Mouse (Mus musculus) MEL (cell line): Measurements from ENCODE around the gene Camta1. TPM values are rescaled to one million over a fixed set of nuclear protein-coding genes. Genes with fewer than 3 reads are reported as not detected.

ENCODE experiments used
- DNase-seq: peaks from one replicate; pipeline ENCODE4 v3.0.0; 2011; ENCODE audit warnings: low read depth, low spot score
- H3K27ac ChIP-seq: 2 replicates; pipeline ENCODE4 v1.5.1; 2012; ENCODE audit warnings: low read depth, mild to moderate bottlenecking, control low read depth, low read length, moderate library complexity; ENCODE audit not compliant: control insufficient read depth
- H3K27me3 ChIP-seq, 2 experiments: fragments of 150-350 bp in 1 of 2; sonication (generic) in 1 of 2; 2 replicates each; pipeline ENCODE4 v1.6.1; 2012; ENCODE audit warnings: low read length in 2 of 2, mild to moderate bottlenecking in 2 of 2, improper control_type of control experiment in 1 of 2, moderate library complexity in 1 of 2; ENCODE audit not compliant: insufficient read depth in 2 of 2, control insufficient read depth in 1 of 2
- H3K36me3 ChIP-seq, 2 experiments: 2 replicates each; pipeline ENCODE4 v1.6.1; 2012 to 2014; ENCODE audit warnings: low read length in 2 of 2, improper control_type of control experiment in 1 of 2, inconsistent platforms in 1 of 2, mild to moderate bottlenecking in 1 of 2; ENCODE audit not compliant: insufficient read depth in 2 of 2, control insufficient read depth in 1 of 2
- H3K4me1 ChIP-seq, 2 experiments: fragments of 150-350 bp in 1 of 2; sonication (generic) in 1 of 2; 2 replicates each; pipeline ENCODE4 v1.6.1; 2012; ENCODE audit warnings: low read length in 2 of 2, improper control_type of control experiment in 1 of 2, mild to moderate bottlenecking in 1 of 2; ENCODE audit not compliant: insufficient read depth in 2 of 2, control insufficient read depth in 1 of 2
- H3K4me3 ChIP-seq, 2 experiments: fragments of 150-350 bp in 1 of 2; sonication (generic) in 1 of 2; 2 replicates each; pipeline ENCODE4 v1.5.1; 2012; ENCODE audit warnings: low read depth in 2 of 2, low read length in 2 of 2, mild to moderate bottlenecking in 2 of 2, moderate library complexity in 2 of 2, control low read depth in 1 of 2, improper control_type of control experiment in 1 of 2; ENCODE audit not compliant: control insufficient read depth in 1 of 2, insufficient read depth in 1 of 2
- H3K79me2 ChIP-seq: 2 replicates; pipeline ENCODE4 v1.6.1; 2012; ENCODE audit warnings: mild to moderate bottlenecking, low read length, moderate library complexity; ENCODE audit not compliant: control insufficient read depth, poor library complexity, insufficient read depth
- H3K9ac ChIP-seq: 2 replicates; pipeline ENCODE4 v1.6.1; 2012; ENCODE audit warnings: low read depth, mild to moderate bottlenecking, control low read depth, low read length, moderate library complexity; ENCODE audit not compliant: control insufficient read depth, poor library complexity, severe bottlenecking
- H3K9me3 ChIP-seq: fragments of 150-350 bp; sonication (generic); replicated peaks from 2 replicates; pipeline ENCODE4 v1.6.1; 2012; ENCODE audit warnings: mild to moderate bottlenecking, low read length, improper control_type of control experiment, moderate library complexity; ENCODE audit not compliant: insufficient read depth
- CHD1 ChIP-seq: IDR thresholded peaks from 2 replicates; pipeline ENCODE4 v1.6.1; 2012; ENCODE audit warnings: low read depth, mild to moderate bottlenecking, inconsistent platforms, low read length, improper control_type of control experiment
- E2F4 ChIP-seq: IDR thresholded peaks from 2 replicates; pipeline ENCODE4 v1.6.1; 2011; ENCODE audit warnings: low read depth, low read length, improper control_type of control experiment, borderline replicate concordance
- EP300 ChIP-seq, 2 experiments: IDR thresholded peaks; 2 replicates each; pipeline ENCODE4 v1.6.1; 2011; ENCODE audit warnings: improper control_type of control experiment in 2 of 2, low read length in 2 of 2, low read depth in 1 of 2, mild to moderate bottlenecking in 1 of 2
- ETS1 ChIP-seq: IDR thresholded peaks from 2 replicates; pipeline ENCODE4 v1.6.1; 2012; ENCODE audit warnings: low read depth, mild to moderate bottlenecking, inconsistent platforms, low read length, improper control_type of control experiment, moderate library complexity
- GABPA ChIP-seq: IDR thresholded peaks from 2 replicates; pipeline ENCODE4 v1.6.1; 2012; ENCODE audit warnings: low read depth, mild to moderate bottlenecking, inconsistent platforms, low read length, improper control_type of control experiment, moderate library complexity
- HCFC1 ChIP-seq: IDR thresholded peaks from 2 replicates; pipeline ENCODE4 v1.6.1; 2012; ENCODE audit warnings: low read depth, mild to moderate bottlenecking, inconsistent platforms, low read length, improper control_type of control experiment, moderate library complexity
- JUND ChIP-seq: IDR thresholded peaks from 2 replicates; pipeline ENCODE4 v1.6.1; 2011; ENCODE audit warnings: low read depth, mild to moderate bottlenecking, improper control_type of control experiment, low read length
- MAFK ChIP-seq: IDR thresholded peaks from 2 replicates; pipeline ENCODE4 v1.6.1; 2011; ENCODE audit warnings: low read depth, mild to moderate bottlenecking, low read length, improper control_type of control experiment, borderline replicate concordance
- MAZ ChIP-seq: IDR thresholded peaks from 2 replicates; pipeline ENCODE4 v1.6.1; 2012; ENCODE audit warnings: low read depth, mild to moderate bottlenecking, inconsistent platforms, low read length, improper control_type of control experiment
- RAD21 ChIP-seq: IDR thresholded peaks from 2 replicates; pipeline ENCODE4 v1.6.1; 2011; ENCODE audit warnings: mild to moderate bottlenecking, low read depth, low read length, improper control_type of control experiment
- SIN3A ChIP-seq: IDR thresholded peaks from 2 replicates; pipeline ENCODE4 v1.6.1; 2012; ENCODE audit warnings: low read length, improper control_type of control experiment, inconsistent platforms
- TAL1 ChIP-seq: IDR thresholded peaks from 2 replicates; pipeline ENCODE4 v1.6.1; 2012; ENCODE audit warnings: mild to moderate bottlenecking, inconsistent platforms, low read length, moderate library complexity, mixed read lengths
- TBP ChIP-seq: IDR thresholded peaks from 2 replicates; pipeline ENCODE4 v1.8.0; 2011; ENCODE audit warnings: low read depth, low read length, improper control_type of control experiment
- TCF12 ChIP-seq: IDR thresholded peaks from 2 replicates; pipeline ENCODE4 v1.6.1; 2014; ENCODE audit warnings: low read depth, mild to moderate bottlenecking, inconsistent platforms, low read length, improper control_type of control experiment, moderate library complexity
- UBTF ChIP-seq: IDR thresholded peaks from 2 replicates; pipeline ENCODE4 v1.6.1; 2012; ENCODE audit warnings: low read depth, mild to moderate bottlenecking, inconsistent platforms, low read length, improper control_type of control experiment, moderate library complexity, borderline replicate concordance; ENCODE audit not compliant: insufficient read depth
- USF1 ChIP-seq: IDR thresholded peaks from 2 replicates; pipeline ENCODE4 v1.6.1; 2014; ENCODE audit warnings: low read depth, mild to moderate bottlenecking, inconsistent platforms, low read length, improper control_type of control experiment, moderate library complexity
- ZC3H11A ChIP-seq: IDR thresholded peaks from 2 replicates; pipeline ENCODE4 v1.6.1; 2012; ENCODE audit warnings: low read depth, mild to moderate bottlenecking, inconsistent platforms, low read length, improper control_type of control experiment
- ZKSCAN1 ChIP-seq: IDR thresholded peaks from 2 replicates; pipeline ENCODE4 v1.6.1; 2012; ENCODE audit warnings: low read depth, mild to moderate bottlenecking, inconsistent platforms, low read length, improper control_type of control experiment, moderate library complexity
- ZMIZ1 ChIP-seq: IDR thresholded peaks from 2 replicates; pipeline ENCODE4 v1.6.1; 2012; ENCODE audit warnings: low read depth, mild to moderate bottlenecking, inconsistent platforms, low read length, improper control_type of control experiment, moderate library complexity
- ZNF384 ChIP-seq: IDR thresholded peaks from 2 replicates; pipeline ENCODE4 v1.6.1; 2012; ENCODE audit warnings: low read depth, mild to moderate bottlenecking, inconsistent platforms, low read length, improper control_type of control experiment
- polyA plus RNA-seq, 2 experiments: library from polyadenylated mRNA; stranded (reverse) in 1 of 2; unstranded in 1 of 2; fragments of >175 nt in 1 of 2; fragments of >200 nt in 1 of 2; gene quantifications; 2 replicates each; pipeline versions ENCODE4 v1.2.1 to v1.2.4; 2012; ENCODE audit warnings: low replicate concordance in 2 of 2, low read depth in 1 of 2; ENCODE audit not compliant: insufficient read length in 2 of 2, insufficient read depth in 1 of 2, missing spikeins in 1 of 2
- total RNA-seq: library from RNA; depleted of rRNA; stranded (reverse); fragments of 300-350 nt; gene quantifications from 2 replicates; pipeline ENCODE4 v1.2.3, GENCODE M21; 2012

Camta1 gene
- total and polyA plus RNA-seq, 3 experiments = 28.2 to 87.5 TPM; not detected in 1

- no peak for TF ChIP-seq TAL1
- TF ChIP-seq ZKSCAN1 = no peak
- no peak for TF ChIP-seq ZMIZ1
- no peak for TF ChIP-seq RAD21
- no peak for TF ChIP-seq ZNF384
- no peak for TF ChIP-seq MAZ
- no peak for TF ChIP-seq USF1
- TF ChIP-seq UBTF = no peak
- TF ChIP-seq, all 39 proteins: peak for 0
- no peak for DNase-seq
- Histone ChIP-seq H3K4me3 (no peak overlapping the region), H3K79me2 (no peaks in the 10 kb centered on the region), H3K9me3 (no peaks in the 10 kb centered on the region), H3K27me3 (no peaks in the 10 kb centered on the region), H3K27ac (no peak overlapping the region), H3K36me3 (no peaks in the 10 kb centered on the region), H3K9ac (no peak overlapping the region), H3K4me1 (no peaks in the 10 kb centered on the region)
These were observed 509.4 kb downstream of the Camta1 start for GRCm38 (mm10) chr4:151352249-151352648.

GRCm38 (mm10) chr4:151351757-151352156, 509.9 kb downstream of the Camta1 start:
- DNase-seq = no peak
- Histone ChIP-seq H3K27ac (no peak overlapping the region), H3K9ac (no peak overlapping the region), H3K4me1 (no peaks in the 10 kb centered on the region)
- no peak for TF ChIP-seq MAFK
- no peak for TF ChIP-seq CHD1
- no peak for TF ChIP-seq HCFC1
- no peak for TF ChIP-seq ZC3H11A
- TF ChIP-seq ZKSCAN1 = no peak
- TF ChIP-seq EP300 (IDR thresholded peaks at IDR 0.05; ENCODE audit: low read depth in 1 of 2, low read length in 2 of 2) = no peak
- TF ChIP-seq TCF12 = no peak
- no peak for TF ChIP-seq TBP
- TF ChIP-seq JUND = no peak
- TF ChIP-seq TAL1 = no peak
- no peak for TF ChIP-seq E2F4
- no peak for TF ChIP-seq ETS1
- TF ChIP-seq GABPA = no peak
- no peak for TF ChIP-seq SIN3A
- TF ChIP-seq, all 39 proteins: peak for 0
- H3K9me3 ChIP-seq = no peaks in the 10 kb centered on the region
- no peaks in the 10 kb centered on the region for H3K79me2 ChIP-seq
- no peaks in the 10 kb centered on the region for H3K36me3 ChIP-seq
- no peaks in the 10 kb centered on the region for H3K27me3 ChIP-seq
- no peak overlapping the region for H3K4me3 ChIP-seq
